Comparison of ENCODE assay signal across 10 mouse cellular contexts in genomic region chr15:83740676-83741422, GRCm38 (mm10). TPM values are rescaled to one million over a fixed set of nuclear protein-coding genes. Genes with fewer than 3 reads are reported as not detected.
DNase-seq lines count a peak whose midpoint lies in the region; ATAC-seq lines count a peak whose summit lies in the region.
"Had no signal": no experiment of that assay in that cellular context is flagged by ENCODE, and none has a peak within 500 bp of the region (broad histone marks: within the 10 kb centered on the region; RNA-seq: fewer than 3 reads in every experiment).

No protein-coding gene starts in this region.

- peaks cover 35% of the 10 kb centered on the region for H3K4me1 ChIP-seq in heart, embryonic 12.5 days (replicated peaks)

- WGBS in heart, embryonic 12.5 days, result 35% methylated on average over 21 of the region's 21 CpGs

- H3K27me3 ChIP-seq in heart, embryonic 12.5 days (replicated peaks), result 0 out of 2 replicates have a peak, but pooled peaks cover 3% of the 10 kb centered on the region

- no peak for ATAC-seq in heart, embryonic 12.5 days (ENCODE audit: insufficient number of reproducible peaks, low FRiP score)

- DNase-seq in heart, adult 11 months, result peak; percentile 96
- peak; percentile 61 for DNase-seq in embryo, embryonic 9.5 days (ENCODE audit: extremely low spot score)
- peak; percentile 46 for DNase-seq in heart, postnatal 4 days
- DNase-seq in mesoderm, embryonic 11.5 days (ENCODE audit: low read depth, low spot score), result peak; percentile 64
- no peak for DNase-seq in layer of hippocampus, adult 9-10 months (ENCODE audit: low spot score)
- DNase-seq in spleen, postnatal 14 days (ENCODE audit: low spot score in 2 of 2), result no peak
- no peak for DNase-seq in layer of hippocampus, postnatal 14 days (ENCODE audit: low spot score in 2 of 2)
- DNase-seq: gastrocnemius, postnatal 10 days had no signal

- H3K36me3 ChIP-seq in heart, embryonic 12.5 days, result no peaks in the 10 kb centered on the region

- no peak overlapping the region for H3K4me2 ChIP-seq in heart, embryonic 12.5 days

- H3K9ac ChIP-seq in heart, embryonic 12.5 days, result no peak overlapping the region
- H3K9ac ChIP-seq: liver, embryonic 14.5 days had no signal

- H3K27ac ChIP-seq in heart, embryonic 12.5 days (ENCODE audit: poor library complexity, severe bottlenecking), result no peak overlapping the region
- H3K27ac ChIP-seq: liver, embryonic 14.5 days had no signal

- H3K4me3 ChIP-seq in heart, embryonic 12.5 days, result no peak overlapping the region

- H3K9me3 ChIP-seq in heart, embryonic 12.5 days (replicated peaks), result no peaks in the 10 kb centered on the region

RNA-seq across cellular contexts. Expression of gene Scube1, which starts 16.0 kb away (rescaled TPM):
- 16.3 and 16.6 TPM in 2 replicates for polyA plus RNA-seq in heart, embryonic 12.5 days (2016; fragmentation: Nextera tagmentation; extraction: Ambion mirVana)
- 1 to 10 TPM; 4.2 to 5.4 TPM for total RNA-seq in heart, postnatal 4 days (2021)
- total RNA-seq in layer of hippocampus, postnatal 14 days (2021), result 10 to 100 TPM; 19.2 to 21.7 TPM

RNA-seq across cellular contexts. Expression of gene Mpped1, which starts 38.4 kb away (rescaled TPM):
- polyA plus RNA-seq in heart, embryonic 12.5 days (2016; fragmentation: Nextera tagmentation; extraction: Ambion mirVana), result 0.10 TPM in 2 replicates
- not detected for total RNA-seq in heart, postnatal 4 days (2021)
- 100 to 1,000 TPM; 127 to 142 TPM for total RNA-seq in layer of hippocampus, postnatal 14 days (2021)

Comparison
In these comparisons a context has a peak if more than half of its experiments do, and no peak if none do; other contexts are left out.
1. DNase-seq: peak in heart, adult 11 months (single experiment), embryo, embryonic 9.5 days (single experiment), heart, postnatal 4 days (single experiment) and mesoderm, embryonic 11.5 days (single experiment); none in layer of hippocampus, adult 9-10 months (single experiment), spleen, postnatal 14 days (0 of 2) and layer of hippocampus, postnatal 14 days (0 of 2).
2. RNA of gene Mpped1, which starts 38.4 kb away (total RNA-seq): 127 to 142 TPM in layer of hippocampus, postnatal 14 days; not detected in heart, postnatal 4 days; every median in the first group is over 100 times any median in the second.